Mouse (Mus musculus): Measurements from ENCODE around the gene Mcur1. TPM values are rescaled to one million over a fixed set of nuclear protein-coding genes. Genes with fewer than 3 reads are reported as not detected.

Gene Mcur1
- polyA plus RNA-seq, 1 experiment from 2014 or later = 8.2 TPM

GRCm38 (mm10) chr13:43521940-43522339 lies 38.1 kb downstream of the Mcur1 start:
- Histone ChIP-seq H3K36me3 (no peaks in the 10 kb centered on the region), H3K27me3 (no peaks in the 10 kb centered on the region), H3K9ac (no peak overlapping the region), H3K4me1 (replicated peaks) (peaks cover 22% of the 10 kb centered on the region), H3K4me3 (no peak overlapping the region), H3K4me2 (no peak overlapping the region), H3K27ac (replicated peaks) (no peak overlapping the region), H3K9me3 (no peaks in the 10 kb centered on the region)
- ATAC-seq (ENCODE audit: low read depth) = no peak
- 90% methylated on average over 5 of the region's 5 CpGs for WGBS

- no peak for ATAC-seq (ENCODE audit: low read depth)
- Histone ChIP-seq H3K4me2 (no peak overlapping the region), H3K27ac (replicated peaks) (no peak overlapping the region), H3K9me3 (no peaks in the 10 kb centered on the region), H3K4me1 (replicated peaks) (peaks cover 7% of the 10 kb centered on the region; the same call in 1 of the 2 replicates), H3K4me3 (no peak overlapping the region), H3K36me3 (no peaks in the 10 kb centered on the region), H3K9ac (no peak overlapping the region), H3K27me3 (no peaks in the 10 kb centered on the region)
- 85% methylated on average over 6 of the region's 6 CpGs for WGBS
These were observed 40.7 kb downstream of the Mcur1 start for GRCm38 (mm10) chr13:43519251-43519650.

- WGBS = 49% methylated on average over 8 of the region's 8 CpGs
- no peak overlapping the region; the same call in 1 of the 2 replicates for H3K27ac ChIP-seq (replicated peaks)
- H3K9me3 ChIP-seq = no peaks in the 10 kb centered on the region
- no peaks in the 10 kb centered on the region for H3K36me3 ChIP-seq
- no peaks in the 10 kb centered on the region for H3K27me3 ChIP-seq
- no peak overlapping the region for H3K4me2 ChIP-seq
- H3K9ac ChIP-seq = no peak overlapping the region
- ATAC-seq (ENCODE audit: low read depth) = no peak
- no peak overlapping the region for H3K4me3 ChIP-seq
- peaks cover 7% of the 10 kb centered on the region; the same call in 1 of the 2 replicates for H3K4me1 ChIP-seq (replicated peaks)
These were observed 42.6 kb downstream of the Mcur1 start for GRCm38 (mm10) chr13:43517371-43517770.

GRCm38 (mm10) chr13:43516931-43517330 lies 43.1 kb downstream of the Mcur1 start:
- Histone ChIP-seq H3K4me2 (no peak overlapping the region), H3K9me3 (no peaks in the 10 kb centered on the region), H3K4me1 (replicated peaks) (peaks cover 7% of the 10 kb centered on the region; the same call in 1 of the 2 replicates), H3K4me3 (no peak overlapping the region), H3K36me3 (no peaks in the 10 kb centered on the region), H3K27me3 (no peaks in the 10 kb centered on the region), H3K27ac (replicated peaks) (peak overlapping the region; percentile 13; the same call in 1 of the 2 replicates), H3K9ac (no peak overlapping the region)
- ATAC-seq (ENCODE audit: low read depth) = peak; percentile 43; the same call in 1 of the 2 replicates
- 23% methylated on average over 6 of the region's 6 CpGs for WGBS

GRCm38 (mm10) chr13:43516119-43516518 lies 43.9 kb downstream of the Mcur1 start:
- H3K36me3 ChIP-seq = no peaks in the 10 kb centered on the region
- no peak overlapping the region for H3K4me2 ChIP-seq
- no peak overlapping the region for H3K4me3 ChIP-seq
- no peaks in the 10 kb centered on the region for H3K27me3 ChIP-seq
- 96% methylated on average over 5 of the region's 5 CpGs for WGBS
- no peak overlapping the region for H3K9ac ChIP-seq
- H3K27ac ChIP-seq (replicated peaks) = no peak overlapping the region
- H3K9me3 ChIP-seq = no peaks in the 10 kb centered on the region
- no peak for ATAC-seq (ENCODE audit: low read depth)
- H3K4me1 ChIP-seq (replicated peaks) = peaks cover 7% of the 10 kb centered on the region; the same call in 1 of the 2 replicates

- H3K9me3 ChIP-seq = no peaks in the 10 kb centered on the region
- no peak overlapping the region for H3K4me3 ChIP-seq
- no peaks in the 10 kb centered on the region for H3K36me3 ChIP-seq
- no peak for ATAC-seq (ENCODE audit: low read depth)
- no peaks in the 10 kb centered on the region for H3K27me3 ChIP-seq
- WGBS = 68% methylated on average over 8 of the region's 8 CpGs
- no peak overlapping the region for H3K27ac ChIP-seq (replicated peaks)
- H3K9ac ChIP-seq = no peak overlapping the region
- H3K4me1 ChIP-seq (replicated peaks) = peaks cover 11% of the 10 kb centered on the region; the same call in 1 of the 2 replicates
- no peak overlapping the region for H3K4me2 ChIP-seq
These were observed 45.0 kb downstream of the Mcur1 start for GRCm38 (mm10) chr13:43514950-43515358.

- Histone ChIP-seq H3K9ac (no peak overlapping the region), H3K9me3 (no peaks in the 10 kb centered on the region), H3K27me3 (no peaks in the 10 kb centered on the region), H3K4me2 (no peak overlapping the region), H3K36me3 (no peaks in the 10 kb centered on the region), H3K4me3 (no peak overlapping the region), H3K27ac (replicated peaks) (no peak overlapping the region), H3K4me1 (replicated peaks) (peaks cover 11% of the 10 kb centered on the region; the same call in 1 of the 2 replicates)
- WGBS = 83% methylated on average over 3 of the region's 3 CpGs
- ATAC-seq (ENCODE audit: low read depth) = no peak
These were observed 47.3 kb downstream of the Mcur1 start for GRCm38 (mm10) chr13:43512736-43513135.

- Histone ChIP-seq H3K36me3 (no peaks in the 10 kb centered on the region), H3K27ac (replicated peaks) (no peak overlapping the region), H3K4me2 (no peak overlapping the region), H3K9me3 (no peaks in the 10 kb centered on the region), H3K9ac (no peak overlapping the region), H3K27me3 (no peaks in the 10 kb centered on the region), H3K4me3 (no peak overlapping the region), H3K4me1 (replicated peaks) (peaks cover 18% of the 10 kb centered on the region)
- 89% methylated on average over 3 of the region's 3 CpGs for WGBS
- no peak for ATAC-seq (ENCODE audit: low read depth)
These were observed 54.2 kb downstream of the Mcur1 start for GRCm38 (mm10) chr13:43505798-43506197.

GRCm38 (mm10) chr13:43503395-43503850 lies 56.6 kb downstream of the Mcur1 start:
- Histone ChIP-seq H3K27ac (replicated peaks) (peak overlapping the region; percentile 87), H3K4me3 (peak overlapping the region; percentile 29), H3K36me3 (no peaks in the 10 kb centered on the region), H3K9me3 (no peaks in the 10 kb centered on the region), H3K9ac (peak overlapping the region; percentile 61), H3K4me2 (peak overlapping the region; percentile 56), H3K4me1 (replicated peaks) (peaks cover 15% of the 10 kb centered on the region), H3K27me3 (no peaks in the 10 kb centered on the region)
- WGBS = under 1% methylated on average over 19 of the region's 19 CpGs
- peak; percentile 89 for ATAC-seq (ENCODE audit: low read depth)

- H3K27me3 ChIP-seq = no peaks in the 10 kb centered on the region
- 84% methylated on average over 5 of the region's 5 CpGs for WGBS
- H3K4me1 ChIP-seq (replicated peaks) = peaks cover 15% of the 10 kb centered on the region
- H3K27ac ChIP-seq (replicated peaks) = no peak overlapping the region
- no peak overlapping the region for H3K4me2 ChIP-seq
- H3K36me3 ChIP-seq = no peaks in the 10 kb centered on the region
- H3K4me3 ChIP-seq = no peak overlapping the region
- ATAC-seq (ENCODE audit: low read depth) = no peak
- H3K9me3 ChIP-seq = no peaks in the 10 kb centered on the region
- H3K9ac ChIP-seq = no peak overlapping the region
These were observed 58.4 kb downstream of the Mcur1 start for GRCm38 (mm10) chr13:43501601-43502000.

GRCm38 (mm10) chr13:43500483-43500850 lies 59.5 kb downstream of the Mcur1 start:
- H3K27ac ChIP-seq (replicated peaks) = no peak overlapping the region
- no peak overlapping the region for H3K4me3 ChIP-seq
- peaks cover 15% of the 10 kb centered on the region for H3K4me1 ChIP-seq (replicated peaks)
- no peaks in the 10 kb centered on the region for H3K36me3 ChIP-seq
- no peak overlapping the region for H3K4me2 ChIP-seq
- 90% methylated on average over 4 of the region's 4 CpGs for WGBS
- no peaks in the 10 kb centered on the region for H3K9me3 ChIP-seq
- no peaks in the 10 kb centered on the region for H3K27me3 ChIP-seq
- ATAC-seq (ENCODE audit: low read depth) = no peak
- H3K9ac ChIP-seq = no peak overlapping the region

GRCm38 (mm10) chr13:43499731-43500482 lies 60.1 kb downstream of the Mcur1 start:
- no peaks in the 10 kb centered on the region for H3K9me3 ChIP-seq
- no peak overlapping the region for H3K27ac ChIP-seq (replicated peaks)
- H3K9ac ChIP-seq = no peak overlapping the region
- 74% methylated on average over 7 of the region's 7 CpGs for WGBS
- no peaks in the 10 kb centered on the region for H3K36me3 ChIP-seq
- no peak overlapping the region for H3K4me3 ChIP-seq
- H3K27me3 ChIP-seq = no peaks in the 10 kb centered on the region
- ATAC-seq (ENCODE audit: low read depth) = no peak
- no peak overlapping the region for H3K4me2 ChIP-seq
- peaks cover 15% of the 10 kb centered on the region for H3K4me1 ChIP-seq (replicated peaks)

Measured in neural tube, embryonic 13.5 days (tissue).